Mouse (Mus musculus) lung, adult 2 months (tissue): Measurements from ENCODE around the gene Alox12.

ENCODE experiments used
- CTCF ChIP-seq: fragments of 200-500 bp; IDR thresholded peaks from 2 replicates; pipeline ENCODE4 v1.5.1; 2011; ENCODE audit warnings: mild to moderate bottlenecking, low read length, control low read depth; ENCODE audit not compliant: insufficient read depth
- POLR2A ChIP-seq: fragments of 200-500 bp; IDR thresholded peaks from 2 replicates; pipeline ENCODE4 v1.6.1; 2011; ENCODE audit warnings: low read depth, mild to moderate bottlenecking, control low read depth, low read length, borderline replicate concordance; ENCODE audit errors: extremely low read depth

GRCm38 (mm10) chr11:70210681-70211080, 44.5 kb downstream of the Alox12 start:
- TF ChIP-seq POLR2A (no peak), CTCF (no peak)
